Mouse (Mus musculus) forebrain, postnatal 0 days (tissue): ENCODE data around the gene Tcta. TPM values are rescaled to one million over a fixed set of nuclear protein-coding genes. Genes with fewer than 3 reads are reported as not detected.

Source experiments
- ATAC-seq: fragments of 200-750 bp; cut with Nextera tagmentation; 2 replicates; pipeline ENCODE4 v1.8.0; 2017; ENCODE audit warnings: mild to moderate bottlenecking, moderate library complexity
- DNase-seq: peaks from one replicate; pipeline ENCODE4 v3.0.0-alpha.2; 2015
- H3K27ac ChIP-seq: fragments of 300-500 bp; sonication (generic); 2 replicates; pipeline ENCODE4 v1.5.1; 2014; ENCODE audit warnings: low read depth, mild to moderate bottlenecking, antibody characterized with exemption, low read length, moderate library complexity, mixed read lengths
- H3K27me3 ChIP-seq: fragments of 300-500 bp; sonication (generic); 2 replicates; pipeline ENCODE4 v1.6.1; 2014; ENCODE audit warnings: mild to moderate bottlenecking, low read length, mixed read lengths; ENCODE audit not compliant: insufficient read depth
- H3K36me3 ChIP-seq: fragments of 300-500 bp; sonication (generic); 2 replicates; pipeline ENCODE4 v1.6.1; 2014; ENCODE audit warnings: mild to moderate bottlenecking, moderate library complexity; ENCODE audit not compliant: insufficient read depth
- H3K4me1 ChIP-seq: fragments of 300-500 bp; sonication (generic); 2 replicates; pipeline ENCODE4 v1.6.1; 2014; ENCODE audit warnings: antibody characterized with exemption; ENCODE audit not compliant: insufficient read depth
- H3K4me2 ChIP-seq: fragments of 300-500 bp; sonication (generic); 2 replicates; pipeline ENCODE4 v1.6.1; 2014; ENCODE audit warnings: low read depth, mild to moderate bottlenecking, moderate library complexity
- H3K4me3 ChIP-seq: fragments of 300-500 bp; sonication (generic); 2 replicates; pipeline ENCODE4 v1.5.1; 2014; ENCODE audit warnings: low read depth, low read length, mixed read lengths
- H3K9ac ChIP-seq: fragments of 300-500 bp; sonication (generic); 2 replicates; pipeline ENCODE4 v1.6.1; 2014; ENCODE audit warnings: mild to moderate bottlenecking
- H3K9me3 ChIP-seq: fragments of 300-500 bp; sonication (generic); 2 replicates; pipeline ENCODE4 v1.6.1; 2016; ENCODE audit warnings: low read length
- CTCF ChIP-seq: sonication (generic); IDR thresholded peaks from 2 replicates; pipeline ENCODE4 v1.5.1; 2016; ENCODE audit warnings: antibody characterized with exemption, control low read depth, low read depth
- WGBS: fragments of 180-500 bp; shearing (Covaris S2); extraction: QIAGEN DNeasy Blood & Tissue Kit; methylation state at CpG from one replicate; pipeline ENCODE4 v1.1.7; 2014; 5-methylcytosine and 5-hydroxymethylcytosine counted together
- polyA plus RNA-seq: library from polyadenylated mRNA; unstranded; fragments of >200 nt; fragmentation: Nextera tagmentation; extraction: Ambion mirVana; gene quantifications from 2 replicates; pipeline ENCODE4 v1.2.1, GENCODE M21; 2015
- total RNA-seq: library from RNA; depleted of rRNA; stranded (reverse); fragments of >200 nt; gene quantifications from 2 replicates; pipeline ENCODE4 v1.2.3, GENCODE M21; 2014; rRNA removed

The Tcta gene
- 47.7 and 50.0 TPM in 2 replicates for total RNA-seq
- polyA plus RNA-seq, result 59.2 and 66.2 TPM in 2 replicates

- H3K4me2 ChIP-seq, result peak within 1 kb of the TSS; percentile 81
- no peak for TF ChIP-seq CTCF
- peaks cover 29% of the 10 kb centered on the region for H3K4me1 ChIP-seq
- peak within 1 kb of the TSS; percentile 89 for H3K4me3 ChIP-seq
- no peaks in the 10 kb centered on the region for H3K27me3 ChIP-seq
- peaks cover 20% of the 10 kb centered on the region for H3K36me3 ChIP-seq
- peak; percentile 98 for ATAC-seq
- WGBS, result 3% methylated on average over 73 of the region's 81 CpGs
- peak within 1 kb of the TSS; percentile 90 for H3K9ac ChIP-seq
- peak within 1 kb of the TSS; percentile 95 for H3K27ac ChIP-seq
- peak; percentile 99 for DNase-seq
- no peaks in the 10 kb centered on the region for H3K9me3 ChIP-seq
These were observed at the start of gene Tcta, which contains the start of gene Rhoa for GRCm38 (mm10) chr9:108305629-108306520. Tcta (minus strand) TSS chr9:108306160. Rhoa (plus strand) TSS chr9:108306129.

GRCm38 (mm10) chr9:108349727-108350126 is 43.8 kb upstream of the Tcta start:
- DNase-seq (no peak), ATAC-seq (no peak)
- Histone ChIP-seq H3K27ac (no peak overlapping the region), H3K4me1 (0 out of 2 replicates have a peak, but pooled peaks cover 11% of the 10 kb centered on the region), H3K4me3 (no peak overlapping the region), H3K4me2 (no peak overlapping the region), H3K9ac (no peak overlapping the region), H3K27me3 (no peaks in the 10 kb centered on the region), H3K9me3 (no peaks in the 10 kb centered on the region), H3K36me3 (peaks cover 36% of the 10 kb centered on the region)
- TF ChIP-seq CTCF, result no peak
- 94% methylated on average over 4 of the region's 4 CpGs for WGBS

GRCm38 (mm10) chr9:108348290-108348680 is 42.3 kb upstream of the Tcta start:
- H3K4me1 ChIP-seq, result 0 out of 2 replicates have a peak, but pooled peaks cover 11% of the 10 kb centered on the region
- TF ChIP-seq CTCF, result no peak
- DNase-seq (no peak), ATAC-seq (no peak)
- peaks cover 24% of the 10 kb centered on the region for H3K36me3 ChIP-seq
- 6% methylated on average over 14 of the region's 14 CpGs for WGBS
- H3K27ac ChIP-seq, result peak overlapping the region; percentile 90
- no peaks in the 10 kb centered on the region for H3K27me3 ChIP-seq
- H3K4me2 ChIP-seq, result peak overlapping the region; percentile 70
- no peaks in the 10 kb centered on the region for H3K9me3 ChIP-seq
- peak overlapping the region; percentile 92 for H3K9ac ChIP-seq
- peak overlapping the region; percentile 96 for H3K4me3 ChIP-seq

GRCm38 (mm10) chr9:108347540-108348289 is 41.8 kb upstream of the Tcta start, which contains the start of gene Usp4:
Usp4 (plus strand) TSS chr9:108347853.
- WGBS, result 1% methylated on average over 74 of the region's 75 CpGs
- peaks cover 19% of the 10 kb centered on the region for H3K36me3 ChIP-seq
- H3K4me2 ChIP-seq, result peak within 1 kb of the TSS; percentile 70
- H3K27me3 ChIP-seq, result no peaks in the 10 kb centered on the region
- H3K9me3 ChIP-seq, result no peaks in the 10 kb centered on the region
- H3K27ac ChIP-seq, result peak within 1 kb of the TSS; percentile 90
- DNase-seq (peak; percentile 95), ATAC-seq (peak; percentile 96)
- H3K4me3 ChIP-seq, result peak within 1 kb of the TSS; percentile 96
- H3K4me1 ChIP-seq, result 0 out of 2 replicates have a peak, but pooled peaks cover 11% of the 10 kb centered on the region
- H3K9ac ChIP-seq, result peak within 1 kb of the TSS; percentile 92
- TF ChIP-seq CTCF, result 0 out of 2 replicates have a peak, but pooled peaks have one; percentile 13

GRCm38 (mm10) chr9:108347024-108347423 is 41.1 kb upstream of the Tcta start:
- H3K9me3 ChIP-seq, result no peaks in the 10 kb centered on the region
- TF ChIP-seq CTCF, result no peak
- ATAC-seq (peak; percentile 2; the same call in 1 of the 2 replicates), DNase-seq (no peak)
- H3K4me3 ChIP-seq, result peak overlapping the region; percentile 96
- H3K4me1 ChIP-seq, result 0 out of 2 replicates have a peak, but pooled peaks cover 11% of the 10 kb centered on the region
- WGBS, result 5% methylated on average over 11 of the region's 11 CpGs
- H3K9ac ChIP-seq, result peak overlapping the region; percentile 92
- peak overlapping the region; percentile 70 for H3K4me2 ChIP-seq
- no peaks in the 10 kb centered on the region for H3K27me3 ChIP-seq
- H3K36me3 ChIP-seq, result peaks cover 13% of the 10 kb centered on the region
- H3K27ac ChIP-seq, result peak overlapping the region; percentile 90

GRCm38 (mm10) chr9:108344471-108344870 is 38.5 kb upstream of the Tcta start:
- no peaks in the 10 kb centered on the region for H3K27me3 ChIP-seq
- no peak overlapping the region for H3K27ac ChIP-seq
- no peak for DNase-seq
- TF ChIP-seq CTCF, result no peak
- H3K9ac ChIP-seq, result no peak overlapping the region
- no peak overlapping the region for H3K4me3 ChIP-seq
- 88% methylated on average over 4 of the region's 4 CpGs for WGBS
- ATAC-seq, result no peak
- no peaks in the 10 kb centered on the region for H3K9me3 ChIP-seq
- H3K4me2 ChIP-seq, result no peak overlapping the region
- peaks cover 23% of the 10 kb centered on the region for H3K4me1 ChIP-seq
- no peaks in the 10 kb centered on the region for H3K36me3 ChIP-seq
